Mouse (Mus musculus) liver, adult 2 months (tissue): ENCODE measurements around the gene Setdb1. TPM values are rescaled to one million over a fixed set of nuclear protein-coding genes. Genes with fewer than 3 reads are reported as not detected.

Source experiments
- DNase-seq: peaks from one replicate; pipeline ENCODE4 v3.0.0-alpha.2; 2011; ENCODE audit warnings: low read depth, low spot score; ENCODE audit errors: extremely low read depth
- H3K27ac ChIP-seq: fragments of 200-500 bp; replicated peaks from 2 replicates; pipeline ENCODE4 v1.5.1; 2012; ENCODE audit warnings: low read depth, mild to moderate bottlenecking, control low read depth, inconsistent platforms, low read length; ENCODE audit not compliant: insufficient read depth
- H3K27me3 ChIP-seq: fragments of 200-500 bp; 2 replicates; pipeline ENCODE4 v1.6.1; 2012; ENCODE audit warnings: mild to moderate bottlenecking, moderate library complexity, low read length, inconsistent platforms; ENCODE audit not compliant: control insufficient read depth, insufficient read depth
- H3K36me3 ChIP-seq: fragments of 200-500 bp; 2 replicates; pipeline ENCODE4 v1.6.1; 2012; ENCODE audit warnings: low read length, inconsistent platforms; ENCODE audit not compliant: control insufficient read depth, insufficient read depth
- H3K4me1 ChIP-seq: fragments of 200-500 bp; 2 replicates; pipeline ENCODE4 v1.6.1; 2011; ENCODE audit warnings: low read length; ENCODE audit not compliant: control insufficient read depth, insufficient read depth
- H3K4me3 ChIP-seq: fragments of 200-500 bp; 2 replicates; pipeline ENCODE4 v1.5.1; 2011; ENCODE audit warnings: low read depth, mild to moderate bottlenecking, control low read depth, low read length, moderate library complexity; ENCODE audit not compliant: insufficient read depth
- H3K79me2 ChIP-seq: fragments of 200-500 bp; 2 replicates; pipeline ENCODE4 v1.6.1; 2012; ENCODE audit warnings: inconsistent platforms, mild to moderate bottlenecking, low read length, moderate library complexity; ENCODE audit not compliant: control insufficient read depth, insufficient read depth
- H3K9ac ChIP-seq: fragments of 200-500 bp; 2 replicates; pipeline ENCODE4 v1.6.1; 2012; ENCODE audit warnings: low read depth, mild to moderate bottlenecking, control low read depth, inconsistent platforms, low read length
- CTCF ChIP-seq: fragments of 200-500 bp; IDR thresholded peaks from 2 replicates; pipeline ENCODE4 v1.5.1; 2011; ENCODE audit warnings: low read depth, low read length, control low read depth
- POLR2A ChIP-seq: fragments of 200-500 bp; IDR thresholded peaks from 2 replicates; pipeline ENCODE4 v1.6.1; 2011; ENCODE audit warnings: low read length, control low read depth; ENCODE audit not compliant: insufficient read depth; ENCODE audit errors: extremely low read depth
- WGBS: fragments of 180-500 bp; shearing (Covaris S2); methylation state at CpG from one replicate; pipeline ENCODE4 v1.1.7; 2018; 5-methylcytosine and 5-hydroxymethylcytosine counted together
- polyA plus RNA-seq: library from polyadenylated mRNA; depleted of rRNA; stranded (reverse); fragments of >200 nt; gene quantifications from 2 replicates; pipeline ENCODE4 v1.2.3, GENCODE M21; 2012
- total RNA-seq: library from RNA; depleted of rRNA; stranded (reverse); fragments of >200 nt; gene quantifications from 2 replicates; pipeline ENCODE4 v1.2.3, GENCODE M21; 2014

Setdb1 gene
- total and polyA plus RNA-seq, 2 experiments, result 8.6 to 13.3 TPM

DNA sequence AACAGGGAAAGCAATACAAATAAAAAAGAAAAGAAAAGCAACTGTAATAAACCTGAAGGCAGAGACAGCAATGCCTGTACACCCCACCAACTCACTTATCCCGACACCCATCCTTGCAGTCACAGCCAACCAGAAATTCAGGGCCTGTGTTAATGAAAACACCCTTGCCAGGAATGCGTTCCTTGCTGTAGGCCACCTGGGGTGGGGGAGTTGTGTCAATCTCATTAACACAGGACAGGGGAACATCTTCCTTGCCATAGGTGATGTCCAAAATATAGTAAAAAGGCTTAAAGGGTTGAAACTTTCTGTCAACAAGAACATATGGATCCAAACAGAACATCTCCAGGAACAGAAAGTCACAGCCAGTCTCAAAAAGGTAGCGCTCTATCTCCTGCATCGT is 18.8 kb downstream of the Setdb1 start:
- H3K36me3 ChIP-seq, result peaks cover 64% of the 10 kb centered on the region
- TF ChIP-seq POLR2A, result no peak
- no peak for TF ChIP-seq CTCF

GRCm38 (mm10) chr3:95337345-95337744 is 19.7 kb downstream of the Setdb1 start:
- H3K36me3 ChIP-seq, result peaks cover 64% of the 10 kb centered on the region
- TF ChIP-seq POLR2A, result no peak
- no peak for TF ChIP-seq CTCF
- no peaks in the 10 kb centered on the region for H3K4me1 ChIP-seq
- 97% methylated on average over 4 of the region's 4 CpGs for WGBS
- no peaks in the 10 kb centered on the region for H3K79me2 ChIP-seq
- H3K4me3 ChIP-seq, result no peak overlapping the region
- no peak overlapping the region for H3K9ac ChIP-seq
- H3K27ac ChIP-seq, result no peak overlapping the region
- no peaks in the 10 kb centered on the region for H3K27me3 ChIP-seq
- DNase-seq, result no peak

More for the DNA sequence above, 18.8 kb downstream of the Setdb1 start:
- 98% methylated on average over 4 of the region's 4 CpGs for WGBS
- H3K79me2 ChIP-seq, result no peaks in the 10 kb centered on the region
- no peak for DNase-seq
- H3K27me3 ChIP-seq, result no peaks in the 10 kb centered on the region
- H3K4me1 ChIP-seq, result no peaks in the 10 kb centered on the region
- no peak overlapping the region for H3K9ac ChIP-seq
- H3K4me3 ChIP-seq, result no peak overlapping the region
- no peak overlapping the region for H3K27ac ChIP-seq

- no peaks in the 10 kb centered on the region for H3K79me2 ChIP-seq
- peaks cover 39% of the 10 kb centered on the region for H3K36me3 ChIP-seq
- peaks cover 2% of the 10 kb centered on the region; the same call in 1 of the 2 replicates for H3K4me1 ChIP-seq
- WGBS, result 0% methylated on average over 1 of the region's 1 CpGs
- peak; percentile 56 for DNase-seq
- no peak overlapping the region for H3K27ac ChIP-seq
- no peaks in the 10 kb centered on the region for H3K27me3 ChIP-seq
- TF ChIP-seq POLR2A (no peak), CTCF (no peak)
- H3K4me3 ChIP-seq, result no peak overlapping the region
- no peak overlapping the region for H3K9ac ChIP-seq
These were observed 25.5 kb downstream of the Setdb1 start for GRCm38 (mm10) chr3:95331528-95331927.

DNA sequence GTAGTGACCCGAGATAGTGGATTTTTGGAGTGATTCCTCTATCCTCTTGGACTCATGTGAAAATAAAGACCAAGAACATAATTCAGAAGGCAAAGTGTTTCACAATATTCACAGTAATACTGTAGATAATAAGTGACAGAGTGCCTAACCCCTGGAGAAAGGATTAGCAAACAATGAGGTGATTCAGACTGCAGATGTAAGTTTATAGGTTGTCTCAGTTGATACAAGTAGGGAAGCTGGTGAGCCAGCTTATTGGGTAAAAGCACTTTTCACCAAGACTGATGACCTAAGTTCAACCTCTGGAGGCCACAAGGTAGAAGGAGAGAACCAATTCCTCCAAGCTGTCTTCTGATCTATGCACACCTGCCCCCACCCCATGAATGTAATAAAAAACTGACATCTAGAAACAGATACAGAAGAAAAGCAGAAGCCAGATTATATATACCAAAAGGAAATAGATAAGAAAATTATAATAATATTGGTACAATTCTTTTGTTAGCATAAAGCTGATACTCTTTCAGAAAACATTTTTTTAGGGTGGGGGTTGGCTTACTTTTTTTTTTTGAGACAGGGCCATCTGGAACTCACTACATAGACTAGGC is 28.1 kb downstream of the Setdb1 start:
- peaks cover 3% of the 10 kb centered on the region for H3K4me1 ChIP-seq

GRCm38 (mm10) chr3:95324454-95325144 is 32.4 kb downstream of the Setdb1 start:
- WGBS, result 94% methylated on average over 6 of the region's 6 CpGs
- H3K27me3 ChIP-seq, result no peaks in the 10 kb centered on the region
- H3K27ac ChIP-seq, result no peak overlapping the region; the same call in 1 of the 2 replicates
- TF ChIP-seq CTCF (0 out of 2 replicates have a peak, but pooled peaks have one; percentile 3), POLR2A (no peak)
- no peak overlapping the region for H3K9ac ChIP-seq
- DNase-seq, result no peak
- peaks cover 28% of the 10 kb centered on the region for H3K4me1 ChIP-seq
- H3K36me3 ChIP-seq, result peaks cover 72% of the 10 kb centered on the region
- peaks cover 10% of the 10 kb centered on the region; the same call in 1 of the 2 replicates for H3K79me2 ChIP-seq
- H3K4me3 ChIP-seq, result no peak overlapping the region

More for the DNA sequence above, 28.1 kb downstream of the Setdb1 start:
- DNase-seq, result peak; percentile 63
- no peak overlapping the region for H3K27ac ChIP-seq
- H3K4me3 ChIP-seq, result no peak overlapping the region
- 29% methylated on average over 1 of the region's 1 CpGs for WGBS
- no peak for TF ChIP-seq CTCF
- no peaks in the 10 kb centered on the region for H3K27me3 ChIP-seq
- no peak overlapping the region for H3K9ac ChIP-seq
- H3K36me3 ChIP-seq, result peaks cover 48% of the 10 kb centered on the region
- no peaks in the 10 kb centered on the region for H3K79me2 ChIP-seq

DNA sequence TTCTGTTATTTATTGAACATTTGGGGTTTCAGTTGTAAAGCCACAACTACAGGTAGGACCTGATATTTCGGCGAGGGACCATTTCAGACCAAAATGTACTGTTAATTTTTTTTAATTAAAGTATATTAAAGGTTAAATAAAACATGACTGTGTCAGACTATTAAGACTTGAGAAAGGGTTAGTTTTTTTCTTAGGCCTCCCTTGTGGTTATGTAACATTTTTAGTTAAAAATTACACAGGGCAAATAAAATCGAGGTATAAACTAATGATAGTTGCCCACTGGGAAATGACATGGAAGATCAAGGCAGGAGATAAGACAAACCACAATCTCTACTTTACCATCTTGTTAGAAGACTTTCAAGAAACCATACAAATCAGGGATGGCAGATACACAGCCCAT is 33.6 kb downstream of the Setdb1 start:
- Histone ChIP-seq H3K9ac (no peak overlapping the region; the same call in 1 of the 2 replicates), H3K27me3 (no peaks in the 10 kb centered on the region), H3K27ac (peak overlapping the region; percentile 89), H3K4me1 (peaks cover 30% of the 10 kb centered on the region), H3K36me3 (peaks cover 71% of the 10 kb centered on the region), H3K79me2 (peaks cover 14% of the 10 kb centered on the region; the same call in 1 of the 2 replicates), H3K4me3 (no peak overlapping the region)
- no peak for TF ChIP-seq POLR2A
- TF ChIP-seq CTCF, result no peak
- peak; percentile 74 for DNase-seq
- 47% methylated on average over 3 of the region's 3 CpGs for WGBS
